Mouse (Mus musculus) monocyte, adult 5-6 weeks (primary cell): ENCODE measurements around the gene Bcar3. TPM values are rescaled to one million over a fixed set of nuclear protein-coding genes. Genes with fewer than 3 reads are reported as not detected.
A peak's percentile ranks its signal among the peaks of the same experiment; 100 is the strongest.
"Not testable (repeated sequence)": the region's sequence is repeated elsewhere in the genome, so short reads cannot be mapped to it uniquely, and the experiment has no call there.

ENCODE experiments used
- ATAC-seq: fragments of 153-309, 156-312 bp; replicated peaks from 2 replicates; pipeline ENCODE4 v1.8.0; 2017; ENCODE audit warnings: mild to moderate bottlenecking; ENCODE audit not compliant: low TSS enrichment, insufficient number of reproducible peaks, severe bottlenecking, poor library complexity, low FRiP score
- total RNA-seq: library from RNA; stranded (forward); fragments of 200-1000, 200-491, 200-594 nt; gene quantifications from 3 replicates; pipeline ENCODE4 v1.2.3, GENCODE M21; 2017

Bcar3 gene
- 5.9 to 13.0 TPM (median 7.0 TPM) in 3 replicates for total RNA-seq

GRCm38 (mm10) chr3:122293954-122294850 is at the start of gene Bcar3:
Gene Bcar3, plus strand, starts transcription at chr3:122294136.
- ATAC-seq: peak; percentile 53

DNA sequence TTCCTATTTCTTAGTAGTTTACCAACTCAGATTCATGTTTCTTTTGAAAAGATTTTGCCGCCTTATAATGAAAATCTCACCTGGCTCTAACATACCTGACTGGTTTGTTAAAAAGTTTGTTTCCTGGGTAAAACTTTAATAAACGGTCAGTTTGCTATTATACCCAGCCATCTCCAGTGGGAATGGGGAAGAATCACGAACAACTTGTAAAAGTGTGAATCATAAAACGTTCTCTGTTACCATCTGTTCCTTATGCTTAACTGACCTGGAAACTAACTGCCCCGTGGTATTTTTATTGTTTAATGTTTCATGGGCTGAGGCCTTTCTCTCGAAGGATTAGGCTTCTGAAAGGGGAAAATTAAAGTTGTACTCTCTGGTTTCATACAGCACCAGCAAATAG is 49.2 kb upstream of the Bcar3 start:
- ATAC-seq: no peak

- peak; percentile 81 for ATAC-seq
Observed at GRCm38 (mm10) chr3:122245215-122245877, 48.6 kb upstream of the Bcar3 start, which contains the start of gene Gclm. Gene Gclm, plus strand, starts transcription at chr3:122245557.

- peak; percentile 32 for ATAC-seq
Observed at GRCm38 (mm10) chr3:122245878-122246332, 48.0 kb upstream of the Bcar3 start.

- ATAC-seq: no peak
Observed at GRCm38 (mm10) chr3:122246406-122246805, 47.5 kb upstream of the Bcar3 start.

GRCm38 (mm10) chr3:122246986-122247767 is 46.8 kb upstream of the Bcar3 start:
- no peak for ATAC-seq

GRCm38 (mm10) chr3:122247768-122248100 is 46.2 kb upstream of the Bcar3 start:
- no peak for ATAC-seq

- no peak for ATAC-seq
Observed at GRCm38 (mm10) chr3:122252466-122253253, 41.3 kb upstream of the Bcar3 start.

DNA sequence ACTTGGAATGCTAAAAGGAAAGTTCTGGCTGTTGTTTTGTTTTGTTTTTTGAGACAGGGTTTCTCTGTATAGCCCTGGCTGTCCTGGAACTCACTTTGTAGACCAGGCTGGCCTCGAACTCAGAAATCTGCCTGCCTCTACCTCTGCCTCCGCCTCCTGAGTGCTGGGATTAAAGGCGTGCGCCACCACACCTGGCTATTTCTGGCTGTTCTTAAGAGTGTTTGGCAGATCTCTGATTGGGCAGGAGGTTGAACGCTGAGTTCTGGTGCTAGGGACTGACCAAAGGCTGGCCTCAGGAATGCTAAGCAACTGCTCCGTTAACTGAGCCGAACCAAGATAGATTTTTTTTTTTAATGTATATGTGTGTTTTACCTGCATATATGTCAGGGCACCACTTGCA is 39.9 kb upstream of the Bcar3 start:
- not testable (repeated sequence) for ATAC-seq

GRCm38 (mm10) chr3:122269986-122270385 is 23.9 kb upstream of the Bcar3 start:
- no peak for ATAC-seq

DNA sequence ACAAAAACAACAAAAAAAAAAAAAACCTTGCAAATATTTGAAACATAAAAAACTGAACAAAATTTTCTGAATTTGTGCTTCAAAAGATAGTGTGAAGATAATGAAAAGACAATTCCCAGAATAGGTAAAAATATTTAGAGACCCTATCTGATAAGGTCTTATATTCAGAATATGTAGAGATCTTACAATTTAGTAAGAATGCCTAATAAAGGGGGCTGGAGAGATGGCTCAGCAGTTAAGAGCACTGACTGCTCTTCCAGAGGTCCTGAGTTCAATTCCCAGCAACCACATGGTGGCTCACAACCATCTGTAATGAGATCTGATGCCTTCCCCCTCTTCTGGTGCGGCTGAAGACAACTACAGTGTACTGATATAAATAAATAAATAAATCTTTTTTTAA is 21.4 kb upstream of the Bcar3 start:
- not testable (repeated sequence) for ATAC-seq

DNA sequence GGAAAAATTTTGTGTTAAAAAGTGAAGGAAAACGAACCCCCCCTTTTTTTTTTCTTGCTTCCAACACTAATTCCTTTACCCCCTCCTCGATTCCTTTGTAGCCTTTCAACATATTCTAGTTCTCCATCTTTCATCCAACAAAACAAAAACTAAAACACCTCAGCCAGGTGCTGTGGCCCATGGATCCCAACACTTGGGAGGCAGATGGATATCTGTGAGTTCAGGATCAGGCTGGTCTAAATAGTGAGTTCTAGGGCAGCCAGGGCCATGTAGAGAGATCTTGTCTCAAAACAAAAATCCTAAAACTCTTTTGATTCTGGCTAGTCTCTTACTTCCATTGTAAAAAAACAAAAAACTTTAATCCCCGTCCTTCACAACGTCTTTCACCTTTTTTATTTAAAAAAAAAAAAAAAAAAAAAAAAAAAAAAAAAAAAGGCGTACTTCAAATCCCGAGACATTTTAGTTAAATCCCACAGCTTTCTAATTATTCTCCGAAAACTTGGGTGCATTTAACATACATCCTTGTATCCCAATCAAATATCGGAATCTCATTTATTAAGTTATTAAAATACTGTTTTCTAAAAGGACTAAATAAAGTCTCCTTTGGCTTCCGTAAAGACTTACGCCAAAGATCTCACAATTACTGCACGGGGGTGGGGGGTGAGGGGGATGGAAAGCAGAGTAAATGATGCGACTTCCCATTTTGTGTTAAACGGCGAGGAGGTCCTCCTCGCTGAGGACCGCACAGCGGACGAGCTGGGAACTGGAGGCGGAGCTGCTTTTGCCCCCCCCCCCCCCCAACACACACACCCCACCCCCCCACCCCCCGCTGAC is 20.3 kb upstream of the Bcar3 start:
- no peak; the same call in 1 of the 2 replicates for ATAC-seq

- ATAC-seq: peak; percentile 94
Observed at GRCm38 (mm10) chr3:122274241-122275024, 19.5 kb upstream of the Bcar3 start, which contains the start of gene Dnttip2. Gene Dnttip2, plus strand, starts transcription at chr3:122274388.

GRCm38 (mm10) chr3:122275111-122275510 is 18.8 kb upstream of the Bcar3 start:
- ATAC-seq: no peak

GRCm38 (mm10) chr3:122287195-122287594 is 6.7 kb upstream of the Bcar3 start:
- ATAC-seq: no peak

GRCm38 (mm10) chr3:122288613-122289195 is 5.2 kb upstream of the Bcar3 start:
- ATAC-seq: no peak
